Comparison of ENCODE assay signal across 14 mouse cellular contexts in genomic region chr7:137414710-137415109, GRCm38 (mm10). TPM values are rescaled to one million over a fixed set of nuclear protein-coding genes. Genes with fewer than 3 reads are reported as not detected.
A peak's percentile ranks its signal among the peaks of the same experiment; 100 is the strongest.
DNase-seq lines count a peak whose midpoint lies in the region; ATAC-seq lines count a peak whose summit lies in the region.
"Had no signal": no experiment of that assay in that cellular context is flagged by ENCODE, and none has a peak within 500 bp of the region (broad histone marks: within the 10 kb centered on the region; RNA-seq: fewer than 3 reads in every experiment).

No protein-coding gene starts in this region.

- DNase-seq in CD4-positive, CD25-positive, alpha-beta regulatory T cell, adult 2 months (ENCODE audit: low read depth, low spot score): peak; percentile 46
- peak; percentile 31 for DNase-seq in CD4-positive helper T cell, adult 2 months (ENCODE audit: low read depth, low spot score)
- peak; percentile 44 for DNase-seq in T-cell, adult 2 months (ENCODE audit: low spot score)
- DNase-seq in naive thymus-derived CD4-positive, alpha-beta T cell, adult 2 months (ENCODE audit: low read depth): peak; percentile 34
- no peak for DNase-seq in heart, postnatal 14 days
- no peak for DNase-seq in gastrocnemius, postnatal 36 days
- DNase-seq: adrenal gland, postnatal 14 days; cerebellum, postnatal 25 days; heart, adult 18-20 months; heart, postnatal 10 days had no signal

- ATAC-seq in CD4-positive, CD25-positive, alpha-beta regulatory T cell, adult 4 months: no peak
- ATAC-seq: forebrain, embryonic 15.5 days; hindbrain, postnatal 0 days; intestine, embryonic 15.5 days had no signal

- intact Hi-C loops in heart, postnatal 14 days (cut with DNase I): no loop called here
- intact Hi-C loops in gastrocnemius, postnatal 36 days (cut with DNase I): no loop called here

RNA-seq across cellular contexts. Expression of gene 9430038I01Rik, which starts 4.1 kb away (rescaled TPM):
- 1 to 10 TPM; 7.1 to 7.6 TPM for polyA plus RNA-seq in CD4-positive, CD25-positive, alpha-beta regulatory T cell, adult 4 months (2017; shearing (Covaris generic))
- 1 to 10 TPM; 7.7 to 8.0 TPM for total RNA-seq in heart, postnatal 14 days (2021)
- total RNA-seq in gastrocnemius, postnatal 36 days (2021): 1 to 10 TPM; 4.1 to 4.8 TPM

RNA-seq across cellular contexts. Expression of gene Glrx3, which starts 22.7 kb away (rescaled TPM):
- polyA plus RNA-seq in CD4-positive, CD25-positive, alpha-beta regulatory T cell, adult 4 months (2017; shearing (Covaris generic)): 100 to 1,000 TPM in 1 of 2 experiments, 10 to 100 TPM in 1; 90.9 to 121 TPM
- 100 to 1,000 TPM; 115 to 129 TPM for total RNA-seq in heart, postnatal 14 days (2021)
- 100 to 1,000 TPM; 105 to 109 TPM for total RNA-seq in gastrocnemius, postnatal 36 days (2021)

Comparison
In these comparisons a context has a peak if more than half of its experiments do, and no peak if none do; other contexts are left out.
1. DNase-seq: peak in CD4-positive, CD25-positive, alpha-beta regulatory T cell, adult 2 months (single experiment), CD4-positive helper T cell, adult 2 months (single experiment), T-cell, adult 2 months (single experiment) and naive thymus-derived CD4-positive, alpha-beta T cell, adult 2 months (single experiment); none in heart, postnatal 14 days (0 of 2) and gastrocnemius, postnatal 36 days (0 of 2).